Mouse (Mus musculus): ENCODE results near the gene Optn. TPM values are rescaled to one million over a fixed set of nuclear protein-coding genes. Genes with fewer than 3 reads are reported as not detected.
"Not testable (repeated sequence)": the region's sequence is repeated elsewhere in the genome, so short reads cannot be mapped to it uniquely, and the experiment has no call there.

Gene Optn
- total RNA-seq, 2 experiments from 2014 or later, result 16.7 to 20.4 TPM

GRCm38 (mm10) chr2:5080053-5080787 lies 16.4 kb upstream of the Optn start:
- peak; percentile 82 for TF ChIP-seq CTCF (IDR thresholded peaks at IDR 0.05)

GRCm38 (mm10) chr2:5077937-5078336 lies 14.1 kb upstream of the Optn start:
- no peak for DNase-seq (ENCODE audit: extremely low spot score in 1 of 2, low spot score in 2 of 2)
- intact Hi-C loops (cut with DNase I), result loop anchor here (2.0 kb wide), 1 partner anchor 161 kb away; no protein-coding TSS in a partner anchor
- no peak overlapping the region for H3K4me3 ChIP-seq
- H3K27ac ChIP-seq, result no peak overlapping the region
- no peak for TF ChIP-seq CTCF (IDR thresholded peaks at IDR 0.05)

More at GRCm38 (mm10) chr2:5080053-5080787, 16.4 kb upstream of the Optn start:
- Histone ChIP-seq H3K27ac (no peak overlapping the region), H3K4me3 (peak overlapping the region; percentile 21; the same call in 1 of the 2 replicates)
- peak in 1 of 2 experiments; percentile 35 for DNase-seq (ENCODE audit: extremely low spot score in 1 of 2, low spot score in 2 of 2)
- intact Hi-C loops (cut with DNase I), result loop anchor here (5.0 to 10.0 kb wide), 2 partner anchors 742 to 1085 kb away; no protein-coding TSS in a partner anchor

- intact Hi-C loops (cut with DNase I), result no loop called here
These were observed 13.6 kb upstream of the Optn start for GRCm38 (mm10) chr2:5077490-5077889.

GRCm38 (mm10) chr2:5075856-5076255 lies 12.0 kb upstream of the Optn start:
- no peak for DNase-seq (ENCODE audit: extremely low spot score in 1 of 2, low spot score in 2 of 2)
- intact Hi-C loops (cut with DNase I), result no loop called here
- no peak for TF ChIP-seq CTCF (IDR thresholded peaks at IDR 0.05)
- H3K4me3 ChIP-seq, result no peak overlapping the region
- no peak overlapping the region for H3K27ac ChIP-seq

More at GRCm38 (mm10) chr2:5077490-5077889, 13.6 kb upstream of the Optn start:
- H3K4me3 ChIP-seq, result no peak overlapping the region
- H3K27ac ChIP-seq, result no peak overlapping the region
- no peak for TF ChIP-seq CTCF (IDR thresholded peaks at IDR 0.05)
- no peak for DNase-seq (ENCODE audit: extremely low spot score in 1 of 2, low spot score in 2 of 2)

GRCm38 (mm10) chr2:5075432-5075831 lies 11.6 kb upstream of the Optn start:
- no peak for TF ChIP-seq CTCF (IDR thresholded peaks at IDR 0.05)
- H3K27ac ChIP-seq, result no peak overlapping the region
- no peak overlapping the region for H3K4me3 ChIP-seq
- intact Hi-C loops (cut with DNase I), result no loop called here
- no peak for DNase-seq (ENCODE audit: extremely low spot score in 1 of 2, low spot score in 2 of 2)

GRCm38 (mm10) chr2:5073785-5074184 lies 9.9 kb upstream of the Optn start:
- Histone ChIP-seq H3K27ac (no peak overlapping the region), H3K4me3 (no peak overlapping the region)
- no peak for DNase-seq (ENCODE audit: extremely low spot score in 1 of 2, low spot score in 2 of 2)
- no peak for TF ChIP-seq CTCF (IDR thresholded peaks at IDR 0.05)
- intact Hi-C loops (cut with DNase I), result no loop called here

GRCm38 (mm10) chr2:5067951-5068350 lies 4.1 kb upstream of the Optn start:
- no peak overlapping the region for H3K27ac ChIP-seq
- no peak overlapping the region for H3K4me3 ChIP-seq
- intact Hi-C loops (cut with DNase I), result no loop called here
- TF ChIP-seq CTCF (IDR thresholded peaks at IDR 0.05), result no peak
- no peak for DNase-seq (ENCODE audit: extremely low spot score in 1 of 2, low spot score in 2 of 2)

GRCm38 (mm10) chr2:5067254-5067653 lies 3.4 kb upstream of the Optn start:
- DNase-seq (ENCODE audit: extremely low spot score in 1 of 2, low spot score in 2 of 2); intact Hi-C loops (cut with DNase I); H3K4me3 ChIP-seq; H3K27ac ChIP-seq: not testable (repeated sequence)

- Histone ChIP-seq H3K27ac (no peak overlapping the region), H3K4me3 (peak overlapping the region; percentile 65)
- TF ChIP-seq CTCF (IDR thresholded peaks at IDR 0.05), result no peak
- DNase-seq (ENCODE audit: extremely low spot score in 1 of 2, low spot score in 2 of 2), result no peak
- intact Hi-C loops (cut with DNase I), result no loop called here
These were observed 396 bp upstream of the Optn start for GRCm38 (mm10) chr2:5064247-5064646.

- H3K4me3 ChIP-seq, result peak overlapping the region; percentile 65
- H3K27ac ChIP-seq, result no peak overlapping the region
- DNase-seq (ENCODE audit: extremely low spot score in 1 of 2, low spot score in 2 of 2), result no peak
- TF ChIP-seq CTCF (IDR thresholded peaks at IDR 0.05), result no peak
- intact Hi-C loops (cut with DNase I), result no loop called here
These were observed 1.2 kb downstream of the Optn start for GRCm38 (mm10) chr2:5062496-5063298.

- no peak for DNase-seq (ENCODE audit: extremely low spot score in 1 of 2, low spot score in 2 of 2)
- no peak for TF ChIP-seq CTCF (IDR thresholded peaks at IDR 0.05)
- H3K27ac ChIP-seq, result no peak overlapping the region
- H3K4me3 ChIP-seq, result no peak overlapping the region
- intact Hi-C loops (cut with DNase I), result no loop called here
These were observed 2.6 kb downstream of the Optn start for GRCm38 (mm10) chr2:5061133-5061708.

GRCm38 (mm10) chr2:5059997-5060396 lies 3.9 kb downstream of the Optn start:
- Histone ChIP-seq H3K4me3 (no peak overlapping the region), H3K27ac (no peak overlapping the region)
- no peak for DNase-seq (ENCODE audit: extremely low spot score in 1 of 2, low spot score in 2 of 2)
- TF ChIP-seq CTCF (IDR thresholded peaks at IDR 0.05), result no peak
- intact Hi-C loops (cut with DNase I), result no loop called here

Measured in left cerebral cortex, adult 2 months (tissue).